Mouse (Mus musculus) C2C12 (cell line): ENCODE data around the gene Snn.

ENCODE experiments used
- CTCF ChIP-seq: IDR thresholded peaks from one replicate; pipeline ENCODE4 v1.5.1; 2011; ENCODE audit not compliant: control insufficient read depth, insufficient read depth, insufficient read length
- FOSL1 ChIP-seq: IDR thresholded peaks from one replicate; pipeline ENCODE4 v1.8.0; 2011; ENCODE audit warnings: mild to moderate bottlenecking, low read length; ENCODE audit not compliant: poor library complexity, insufficient read depth, severe bottlenecking
- MYOG ChIP-seq: IDR thresholded peaks from one replicate; pipeline ENCODE4 v1.6.1; 2011; ENCODE audit not compliant: control insufficient read depth, insufficient read length; ENCODE audit errors: extremely low read depth
- USF1 ChIP-seq: IDR thresholded peaks from one replicate; pipeline ENCODE4 v1.6.1; 2011; ENCODE audit warnings: low read depth, mild to moderate bottlenecking, control low read depth, moderate library complexity

DNA sequence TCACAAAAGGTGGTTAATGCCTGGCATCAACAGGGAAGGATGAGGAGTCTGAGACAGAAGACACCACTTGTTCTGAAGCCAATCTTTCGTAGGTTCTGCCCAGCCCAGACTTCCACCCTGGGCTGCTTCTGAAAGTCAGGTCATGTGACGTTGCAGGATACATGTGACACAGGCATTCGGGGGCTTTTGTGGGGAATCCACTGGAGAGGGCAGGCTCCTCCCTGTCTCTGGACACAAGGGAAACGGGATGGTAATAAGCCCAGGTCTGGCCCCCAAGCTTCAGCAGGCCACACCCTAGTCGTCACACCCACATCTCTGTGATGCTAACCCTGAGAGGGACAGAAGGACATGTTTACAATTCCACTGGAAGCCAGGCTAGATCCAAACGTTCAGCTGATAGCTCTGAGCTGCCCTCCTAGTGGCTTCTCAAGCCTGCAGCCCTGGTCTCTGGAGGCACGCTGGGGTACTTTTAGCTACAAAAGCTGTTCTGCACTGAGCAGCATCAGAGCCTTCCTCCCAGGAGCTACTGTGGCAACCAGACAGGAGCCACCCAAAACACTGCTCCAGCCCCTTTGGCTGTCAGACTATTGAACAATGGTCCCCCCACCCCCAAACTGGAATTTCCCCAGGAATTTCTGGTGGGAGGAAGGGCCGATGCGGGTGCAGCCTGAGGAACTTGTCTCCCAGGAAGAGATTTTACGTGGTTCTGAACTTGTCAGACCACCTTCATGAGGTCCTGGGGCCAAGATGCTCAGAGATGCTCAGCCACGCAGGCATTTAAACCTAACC, 42.7 kb upstream of the Snn start:
- no peak for TF ChIP-seq CTCF
- TF ChIP-seq MYOG: no peak
- TF ChIP-seq USF1: peak; percentile 56
- no peak for TF ChIP-seq FOSL1
